Mouse (Mus musculus) MEL (cell line): ENCODE measurements around the gene Zfp638. TPM values are rescaled to one million over a fixed set of nuclear protein-coding genes. Genes with fewer than 3 reads are reported as not detected.

Experiments
- DNase-seq: peaks from one replicate; pipeline ENCODE4 v3.0.0; 2011; ENCODE audit warnings: low read depth, low spot score
- H3K27ac ChIP-seq: 2 replicates; pipeline ENCODE4 v1.5.1; 2012; ENCODE audit warnings: low read depth, mild to moderate bottlenecking, control low read depth, low read length, moderate library complexity; ENCODE audit not compliant: control insufficient read depth
- H3K27me3 ChIP-seq, 2 experiments: fragments of 150-350 bp in 1 of 2; sonication (generic) in 1 of 2; 2 replicates each; pipeline ENCODE4 v1.6.1; 2012; ENCODE audit warnings: low read length in 2 of 2, mild to moderate bottlenecking in 2 of 2, improper control_type of control experiment in 1 of 2, moderate library complexity in 1 of 2; ENCODE audit not compliant: insufficient read depth in 2 of 2, control insufficient read depth in 1 of 2
- H3K36me3 ChIP-seq, 2 experiments: 2 replicates each; pipeline ENCODE4 v1.6.1; 2012 to 2014; ENCODE audit warnings: low read length in 2 of 2, improper control_type of control experiment in 1 of 2, inconsistent platforms in 1 of 2, mild to moderate bottlenecking in 1 of 2; ENCODE audit not compliant: insufficient read depth in 2 of 2, control insufficient read depth in 1 of 2
- H3K4me1 ChIP-seq, 2 experiments: fragments of 150-350 bp in 1 of 2; sonication (generic) in 1 of 2; 2 replicates each; pipeline ENCODE4 v1.6.1; 2012; ENCODE audit warnings: low read length in 2 of 2, improper control_type of control experiment in 1 of 2, mild to moderate bottlenecking in 1 of 2; ENCODE audit not compliant: insufficient read depth in 2 of 2, control insufficient read depth in 1 of 2
- H3K4me3 ChIP-seq, 2 experiments: fragments of 150-350 bp in 1 of 2; sonication (generic) in 1 of 2; 2 replicates each; pipeline ENCODE4 v1.5.1; 2012; ENCODE audit warnings: low read depth in 2 of 2, low read length in 2 of 2, mild to moderate bottlenecking in 2 of 2, moderate library complexity in 2 of 2, control low read depth in 1 of 2, improper control_type of control experiment in 1 of 2; ENCODE audit not compliant: control insufficient read depth in 1 of 2, insufficient read depth in 1 of 2
- H3K79me2 ChIP-seq: 2 replicates; pipeline ENCODE4 v1.6.1; 2012; ENCODE audit warnings: mild to moderate bottlenecking, low read length, moderate library complexity; ENCODE audit not compliant: control insufficient read depth, poor library complexity, insufficient read depth
- H3K9ac ChIP-seq: 2 replicates; pipeline ENCODE4 v1.6.1; 2012; ENCODE audit warnings: low read depth, mild to moderate bottlenecking, control low read depth, low read length, moderate library complexity; ENCODE audit not compliant: control insufficient read depth, poor library complexity, severe bottlenecking
- H3K9me3 ChIP-seq: fragments of 150-350 bp; sonication (generic); replicated peaks from 2 replicates; pipeline ENCODE4 v1.6.1; 2012; ENCODE audit warnings: mild to moderate bottlenecking, low read length, improper control_type of control experiment, moderate library complexity; ENCODE audit not compliant: insufficient read depth
- BHLHE40 ChIP-seq: IDR thresholded peaks from 2 replicates; pipeline ENCODE4 v1.6.1; 2012; ENCODE audit warnings: low read depth, mild to moderate bottlenecking, inconsistent platforms, low read length, improper control_type of control experiment, borderline replicate concordance
- CHD1 ChIP-seq: IDR thresholded peaks from 2 replicates; pipeline ENCODE4 v1.6.1; 2012; ENCODE audit warnings: low read depth, mild to moderate bottlenecking, inconsistent platforms, low read length, improper control_type of control experiment
- CTCF ChIP-seq, 3 experiments: IDR thresholded peaks in 2 of 3; conservative IDR thresholded peaks in 1 of 3; 2 replicates each; pipeline ENCODE4 v1.5.1; 2011 to 2012; ENCODE audit warnings: low read length in 3 of 3, low read depth in 2 of 3, mild to moderate bottlenecking in 2 of 3, improper control_type of control experiment in 1 of 3, inconsistent platforms in 1 of 3, mixed read lengths in 1 of 3, moderate library complexity in 1 of 3; ENCODE audit not compliant: control insufficient read depth in 1 of 3, insufficient read depth in 1 of 3, poor library complexity in 1 of 3, severe bottlenecking in 1 of 3
- EP300 ChIP-seq, 2 experiments: IDR thresholded peaks; 2 replicates each; pipeline ENCODE4 v1.6.1; 2011; ENCODE audit warnings: improper control_type of control experiment in 2 of 2, low read length in 2 of 2, low read depth in 1 of 2, mild to moderate bottlenecking in 1 of 2
- ETS1 ChIP-seq: IDR thresholded peaks from 2 replicates; pipeline ENCODE4 v1.6.1; 2012; ENCODE audit warnings: low read depth, mild to moderate bottlenecking, inconsistent platforms, low read length, improper control_type of control experiment, moderate library complexity
- GATA1 ChIP-seq: IDR thresholded peaks from 2 replicates; pipeline ENCODE4 v1.6.1; 2011; ENCODE audit warnings: low read depth, low read length, improper control_type of control experiment
- HCFC1 ChIP-seq: IDR thresholded peaks from 2 replicates; pipeline ENCODE4 v1.6.1; 2012; ENCODE audit warnings: low read depth, mild to moderate bottlenecking, inconsistent platforms, low read length, improper control_type of control experiment, moderate library complexity
- MAFK ChIP-seq: IDR thresholded peaks from 2 replicates; pipeline ENCODE4 v1.6.1; 2011; ENCODE audit warnings: low read depth, mild to moderate bottlenecking, low read length, improper control_type of control experiment, borderline replicate concordance
- MXI1 ChIP-seq: IDR thresholded peaks from 2 replicates; pipeline ENCODE4 v1.6.1; 2011; ENCODE audit warnings: mild to moderate bottlenecking, low read depth, low read length, improper control_type of control experiment
- MYB ChIP-seq: IDR thresholded peaks from 2 replicates; pipeline ENCODE4 v1.6.1; 2011; ENCODE audit warnings: mild to moderate bottlenecking, low read depth, low read length, improper control_type of control experiment
- MYC ChIP-seq: IDR thresholded peaks from 2 replicates; pipeline ENCODE4 v1.6.1; 2011; ENCODE audit warnings: low read depth, mild to moderate bottlenecking, low read length, improper control_type of control experiment, moderate library complexity
- NELFE ChIP-seq: IDR thresholded peaks from 2 replicates; pipeline ENCODE4 v1.6.1; 2011; ENCODE audit warnings: low read depth, low read length, improper control_type of control experiment
- NRF1 ChIP-seq: IDR thresholded peaks from 2 replicates; pipeline ENCODE4 v1.6.1; 2014; ENCODE audit warnings: low read depth, mild to moderate bottlenecking, inconsistent platforms, low read length, improper control_type of control experiment, moderate library complexity; ENCODE audit not compliant: poor library complexity, insufficient read depth, severe bottlenecking
- POLR2AphosphoS5 ChIP-seq: IDR thresholded peaks from 2 replicates; pipeline ENCODE4 v1.6.1; 2012; ENCODE audit warnings: low read depth, borderline replicate concordance, mild to moderate bottlenecking, inconsistent platforms, low read length, moderate library complexity, mixed read lengths
- RCOR1 ChIP-seq: IDR thresholded peaks from 2 replicates; pipeline ENCODE4 v1.6.1; 2012; ENCODE audit warnings: low read depth, mild to moderate bottlenecking, inconsistent platforms, low read length, improper control_type of control experiment
- SIN3A ChIP-seq: IDR thresholded peaks from 2 replicates; pipeline ENCODE4 v1.6.1; 2012; ENCODE audit warnings: low read length, improper control_type of control experiment, inconsistent platforms
- SMC3 ChIP-seq: IDR thresholded peaks from 2 replicates; pipeline ENCODE4 v1.6.1; 2011; ENCODE audit warnings: low read depth, low read length, improper control_type of control experiment
- TAL1 ChIP-seq: IDR thresholded peaks from 2 replicates; pipeline ENCODE4 v1.6.1; 2012; ENCODE audit warnings: mild to moderate bottlenecking, inconsistent platforms, low read length, moderate library complexity, mixed read lengths
- TBP ChIP-seq: IDR thresholded peaks from 2 replicates; pipeline ENCODE4 v1.8.0; 2011; ENCODE audit warnings: low read depth, low read length, improper control_type of control experiment
- TCF12 ChIP-seq: IDR thresholded peaks from 2 replicates; pipeline ENCODE4 v1.6.1; 2014; ENCODE audit warnings: low read depth, mild to moderate bottlenecking, inconsistent platforms, low read length, improper control_type of control experiment, moderate library complexity
- USF1 ChIP-seq: IDR thresholded peaks from 2 replicates; pipeline ENCODE4 v1.6.1; 2014; ENCODE audit warnings: low read depth, mild to moderate bottlenecking, inconsistent platforms, low read length, improper control_type of control experiment, moderate library complexity
- USF2 ChIP-seq, 2 experiments: IDR thresholded peaks; 2 replicates each; pipeline ENCODE4 v1.6.1; 2011 to 2012; ENCODE audit warnings: improper control_type of control experiment in 2 of 2, low read length in 2 of 2, borderline replicate concordance in 1 of 2, inconsistent platforms in 1 of 2, low read depth in 1 of 2, mild to moderate bottlenecking in 1 of 2; ENCODE audit not compliant: insufficient read depth in 1 of 2
- ZKSCAN1 ChIP-seq: IDR thresholded peaks from 2 replicates; pipeline ENCODE4 v1.6.1; 2012; ENCODE audit warnings: low read depth, mild to moderate bottlenecking, inconsistent platforms, low read length, improper control_type of control experiment, moderate library complexity
- ZNF384 ChIP-seq: IDR thresholded peaks from 2 replicates; pipeline ENCODE4 v1.6.1; 2012; ENCODE audit warnings: low read depth, mild to moderate bottlenecking, inconsistent platforms, low read length, improper control_type of control experiment
- polyA plus RNA-seq, 2 experiments: library from polyadenylated mRNA; stranded (reverse) in 1 of 2; unstranded in 1 of 2; fragments of >175 nt in 1 of 2; fragments of >200 nt in 1 of 2; gene quantifications; 2 replicates each; pipeline versions ENCODE4 v1.2.1 to v1.2.4; 2012; ENCODE audit warnings: low replicate concordance in 2 of 2, low read depth in 1 of 2; ENCODE audit not compliant: insufficient read length in 2 of 2, insufficient read depth in 1 of 2, missing spikeins in 1 of 2
- total RNA-seq: library from RNA; depleted of rRNA; stranded (reverse); fragments of 300-350 nt; gene quantifications from 2 replicates; pipeline ENCODE4 v1.2.3, GENCODE M21; 2012

Zfp638 gene
- total and polyA plus RNA-seq, 3 experiments, result 50.1 to 69.0 (median 61.2) TPM

DNA sequence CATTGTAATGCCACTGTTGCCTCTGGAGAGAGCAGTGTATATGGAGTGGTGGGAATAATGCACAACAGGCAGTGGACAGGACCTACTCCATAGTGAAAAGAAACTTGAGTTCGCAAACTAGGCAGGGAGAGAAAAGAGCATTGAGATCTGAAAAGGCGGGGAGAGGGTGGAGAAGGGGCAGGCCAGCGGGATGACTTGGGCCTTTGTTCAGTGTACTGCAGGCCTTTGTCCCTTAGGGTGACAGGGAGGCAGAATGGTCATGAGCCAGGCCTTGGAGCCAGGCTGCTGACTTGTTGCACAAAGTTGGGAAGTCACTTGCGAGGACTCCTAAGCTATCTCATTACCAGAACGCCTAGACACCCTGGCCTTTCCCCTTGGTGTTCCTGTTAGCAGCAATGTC is 9.4 kb upstream of the Zfp638 start:
- Histone ChIP-seq H3K9ac (no peak overlapping the region), H3K9me3 (no peaks in the 10 kb centered on the region), H3K4me1 (peaks cover 0 to 7% of the 10 kb centered on the region in 2 experiments; a peak in 2 of 4 replicates), H3K4me3 (no peak overlapping the region), H3K79me2 (no peaks in the 10 kb centered on the region), H3K27ac (no peak overlapping the region), H3K27me3 (peaks cover 2 to 6% of the 10 kb centered on the region in 2 experiments; a peak in 3 of 4 replicates), H3K36me3 (no peaks in the 10 kb centered on the region)
- TF ChIP-seq ETS1 (no peak), CHD1 (no peak), MXI1 (no peak), CTCF (IDR thresholded peaks at IDR 0.05 in 2 of 3, conservative IDR thresholded peaks at IDR 0.05 in 1 of 3; ENCODE audit: control insufficient read depth in 1 of 3, insufficient read depth in 1 of 3, low read depth in 2 of 3, low read length in 3 of 3, poor library complexity in 1 of 3, severe bottlenecking in 1 of 3) (no peak), NELFE (no peak), TAL1 (no peak), POLR2AphosphoS5 (no peak), TBP (no peak), TCF12 (no peak)
- DNase-seq, result no peak

DNA sequence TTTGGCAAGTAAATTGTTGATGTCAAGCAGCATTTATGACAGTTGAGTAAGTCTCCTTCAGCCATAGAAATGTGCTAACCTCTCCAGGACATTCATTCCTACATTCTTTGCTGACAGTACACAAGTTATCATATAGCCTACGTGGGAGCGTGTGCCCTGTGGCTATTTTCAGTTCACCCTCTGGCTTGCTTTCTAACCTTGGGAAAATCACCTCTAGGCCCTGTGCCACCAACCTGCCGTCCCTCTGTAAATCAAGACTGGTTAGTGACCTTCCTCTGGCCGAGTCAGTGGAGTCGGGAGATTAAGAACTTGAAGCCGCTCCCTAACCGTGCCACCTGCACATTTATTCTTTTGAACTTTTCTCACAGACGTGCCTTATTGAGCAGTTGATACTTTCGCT is 6.9 kb upstream of the Zfp638 start:
- peaks cover 0 to 8% of the 10 kb centered on the region in 2 experiments; a peak in 2 of 4 replicates for H3K4me1 ChIP-seq
- no peak for DNase-seq
- H3K36me3 ChIP-seq, result peaks cover 0 to 7% of the 10 kb centered on the region in 2 experiments; a peak in 2 of 4 replicates
- H3K27me3 ChIP-seq, result peaks cover 2 to 6% of the 10 kb centered on the region in 2 experiments; a peak in 3 of 4 replicates
- no peaks in the 10 kb centered on the region for H3K9me3 ChIP-seq
- TF ChIP-seq TAL1, result no peak
- no peak for TF ChIP-seq EP300 (IDR thresholded peaks at IDR 0.05; ENCODE audit: low read depth in 1 of 2, low read length in 2 of 2)
- TF ChIP-seq MYB, result no peak
- TF ChIP-seq USF2 (IDR thresholded peaks at IDR 0.05; ENCODE audit: borderline replicate concordance in 1 of 2, insufficient read depth in 1 of 2, low read depth in 1 of 2, low read length in 2 of 2), result no peak
- TF ChIP-seq MYC, result no peak
- TF ChIP-seq CHD1, result no peak
- TF ChIP-seq GATA1, result no peak
- no peak for TF ChIP-seq HCFC1
- TF ChIP-seq MAFK, result no peak
- TF ChIP-seq ZKSCAN1, result no peak
- no peak for TF ChIP-seq USF1
- TF ChIP-seq BHLHE40, result no peak
- no peak for TF ChIP-seq SIN3A
- no peak for TF ChIP-seq NRF1
- no peak for TF ChIP-seq SMC3
- TF ChIP-seq RCOR1, result no peak
- TF ChIP-seq ZNF384, result no peak
- TF ChIP-seq ETS1, result no peak
- no peaks in the 10 kb centered on the region for H3K79me2 ChIP-seq
- H3K27ac ChIP-seq, result no peak overlapping the region
- H3K9ac ChIP-seq, result no peak overlapping the region
- no peak overlapping the region for H3K4me3 ChIP-seq
